In the genomic region with DNA sequence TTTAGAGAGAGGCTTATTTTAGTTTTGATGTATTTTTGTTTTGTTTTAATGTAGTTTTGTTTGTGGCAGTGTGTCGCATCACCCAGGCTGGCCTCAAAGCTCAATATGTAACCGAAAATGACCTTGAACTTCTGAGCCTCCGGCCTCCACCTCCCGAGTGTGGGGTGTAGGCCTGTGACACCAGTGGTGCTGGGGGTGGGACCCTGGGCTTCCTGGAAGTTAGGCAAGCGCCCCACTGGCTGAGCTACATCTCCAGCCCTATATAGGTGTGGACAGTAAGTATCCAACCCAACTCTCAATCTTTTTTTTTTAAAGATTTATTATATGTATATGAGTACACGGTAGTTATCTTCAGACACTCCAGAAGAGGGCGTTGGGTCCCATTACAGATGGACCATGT, we compare ENCODE assay signal across 1 mouse cellular context.
TF ChIP-seq lines count a peak whose summit lies in the region.

No protein-coding gene starts in this region.

TF ChIP-seq in ES-E14, 5 proteins besides CTCF, POLR2A, EP300 and RAD21:
- TF ChIP-seq CHD2 (IDR thresholded peaks at IDR 0.05; ENCODE audit: low read depth, low read length) (no peak), HCFC1 (IDR thresholded peaks at IDR 0.05; ENCODE audit: borderline replicate concordance, insufficient read depth, low read length) (no peak), ZNF384 (IDR thresholded peaks at IDR 0.05; ENCODE audit: low read depth, low read length) (no peak), MAFK (IDR thresholded peaks at IDR 0.05; ENCODE audit: insufficient read depth, low read depth, low read length) (no peak), ZC3H11A (IDR thresholded peaks at IDR 0.05; ENCODE audit: borderline replicate concordance, low read depth, low read length) (no peak)
